In genomic region chr11:119038744-119039484, GRCm38 (mm10) we compare ENCODE assay signal across 14 mouse cellular contexts. TPM values are rescaled to one million over a fixed set of nuclear protein-coding genes. Genes with fewer than 3 reads are reported as not detected.
A peak's percentile ranks its signal among the peaks of the same experiment; 100 is the strongest.
DNase-seq lines count a peak whose midpoint lies in the region; ATAC-seq lines count a peak whose summit lies in the region.
"Had no signal": no experiment of that assay in that cellular context is flagged by ENCODE, and none has a peak within 500 bp of the region (broad histone marks: within the 10 kb centered on the region; RNA-seq: fewer than 3 reads in every experiment).

No protein-coding gene starts in this region.

- WGBS in heart, embryonic 13.5 days: 63% methylated on average over 22 of the region's 22 CpGs
- 31% methylated on average over 22 of the region's 22 CpGs for WGBS in limb, embryonic 13.5 days

- peaks cover 69% of the 10 kb centered on the region for H3K4me1 ChIP-seq in heart, embryonic 13.5 days
- peaks cover 89% of the 10 kb centered on the region for H3K4me1 ChIP-seq in limb, embryonic 13.5 days

- no peak for ATAC-seq in heart, embryonic 13.5 days (ENCODE audit: extremely low read depth, insufficient number of reproducible peaks, low FRiP score, low TSS enrichment)
- ATAC-seq in limb, embryonic 13.5 days (ENCODE audit: low FRiP score, low read depth): no peak

- 0 out of 2 replicates have a peak overlapping the region, but pooled peaks have one; percentile 2 for H3K4me3 ChIP-seq in heart, embryonic 13.5 days
- H3K4me3 ChIP-seq in limb, embryonic 13.5 days: peak overlapping the region; percentile 77
- H3K4me3 ChIP-seq: erythroblast, embryonic 14.5 days had no signal

- H3K36me3 ChIP-seq in heart, embryonic 13.5 days: peaks cover 12% of the 10 kb centered on the region
- peaks cover 10% of the 10 kb centered on the region for H3K36me3 ChIP-seq in limb, embryonic 13.5 days

- H3K9me3 ChIP-seq in heart, embryonic 13.5 days: no peaks in the 10 kb centered on the region
- no peaks in the 10 kb centered on the region for H3K9me3 ChIP-seq in limb, embryonic 13.5 days
- H3K9me3 ChIP-seq: liver, embryonic 15.5 days had no signal

- DNase-seq in heart, postnatal 4 days: no peak
- peak; percentile 31 for DNase-seq in thymus, postnatal 4 days
- DNase-seq in thymus, postnatal 25 days: no peak
- no peak for DNase-seq in frontal cortex, postnatal 14 days (ENCODE audit: low spot score in 2 of 2)
- no peak for DNase-seq in left cerebral cortex, postnatal 36 days (ENCODE audit: low spot score in 2 of 2)
- no peak for DNase-seq in lung, adult 18-20 months
- DNase-seq: kidney, adult 18-20 months; right cerebral cortex, postnatal 4 days had no signal

- H3K27me3 ChIP-seq in heart, embryonic 13.5 days (replicated peaks): peaks cover 83% of the 10 kb centered on the region
- H3K27me3 ChIP-seq in limb, embryonic 13.5 days: peaks cover 65% of the 10 kb centered on the region

- H3K9ac ChIP-seq in heart, embryonic 13.5 days: no peak overlapping the region
- H3K9ac ChIP-seq in limb, embryonic 13.5 days: peak overlapping the region; percentile 86; the same call in 1 of the 2 replicates
- H3K9ac ChIP-seq: liver, embryonic 15.5 days had no signal

- no peak overlapping the region for H3K27ac ChIP-seq in heart, embryonic 13.5 days (replicated peaks)
- no peak overlapping the region for H3K27ac ChIP-seq in limb, embryonic 13.5 days
- H3K27ac ChIP-seq: liver, embryonic 15.5 days had no signal

- intact Hi-C loops in left cerebral cortex, postnatal 36 days (cut with DNase I): loop anchor here (5.0 kb wide), 1 partner anchor 42 kb away; no protein-coding TSS in a partner anchor

- H3K4me2 ChIP-seq in heart, embryonic 13.5 days: 0 out of 2 replicates have a peak overlapping the region, but pooled peaks have one; percentile 98
- H3K4me2 ChIP-seq in limb, embryonic 13.5 days (replicated peaks): peak overlapping the region; percentile 94

RNA-seq across cellular contexts. Expression of gene Cbx8, which starts 1.9 kb away (rescaled TPM):
- 6.1 and 7.0 TPM in 2 replicates for polyA plus RNA-seq in heart, embryonic 13.5 days (2015; fragmentation: Nextera tagmentation; extraction: Ambion mirVana)
- 1 to 10 TPM; 5.6 to 5.7 TPM for total RNA-seq in heart, postnatal 4 days (2021)
- 9.4 and 10.6 TPM in 2 replicates for polyA plus RNA-seq in limb, embryonic 13.5 days (2015; fragmentation: Nextera tagmentation; extraction: Ambion mirVana)
- 10 to 100 TPM; 12.3 to 16.0 TPM for total RNA-seq in left cerebral cortex, postnatal 36 days (2021)

RNA-seq across cellular contexts. Expression of gene Cbx2, which starts 16.2 kb away (rescaled TPM):
- 17.6 and 18.9 TPM in 2 replicates for polyA plus RNA-seq in heart, embryonic 13.5 days (2015; fragmentation: Nextera tagmentation; extraction: Ambion mirVana)
- 1 to 10 TPM; 7.6 to 7.8 TPM for total RNA-seq in heart, postnatal 4 days (2021)
- 62.8 and 66.7 TPM in 2 replicates for polyA plus RNA-seq in limb, embryonic 13.5 days (2015; fragmentation: Nextera tagmentation; extraction: Ambion mirVana)
- 1 to 10 TPM; 2.6 to 2.7 TPM for total RNA-seq in left cerebral cortex, postnatal 36 days (2021)

RNA-seq across cellular contexts. Expression of gene Cbx4, which starts 47.1 kb away (rescaled TPM):
- polyA plus RNA-seq in heart, embryonic 13.5 days (2015; fragmentation: Nextera tagmentation; extraction: Ambion mirVana): 8.0 and 9.5 TPM in 2 replicates
- 10 to 100 TPM; 30.5 to 34.9 TPM for total RNA-seq in heart, postnatal 4 days (2021)
- 10.7 and 11.3 TPM in 2 replicates for polyA plus RNA-seq in limb, embryonic 13.5 days (2015; fragmentation: Nextera tagmentation; extraction: Ambion mirVana)
- total RNA-seq in left cerebral cortex, postnatal 36 days (2021): 10 to 100 TPM; 60.9 to 68.6 TPM

RNA-seq across cellular contexts. Expression of gene Enpp7, which starts 50.9 kb away (rescaled TPM):
- polyA plus RNA-seq in heart, embryonic 13.5 days (2015; fragmentation: Nextera tagmentation; extraction: Ambion mirVana): not detected in 2 replicates
- not detected for total RNA-seq in heart, postnatal 4 days (2021)
- not detected in 2 replicates for polyA plus RNA-seq in limb, embryonic 13.5 days (2015; fragmentation: Nextera tagmentation; extraction: Ambion mirVana)
- not detected for total RNA-seq in left cerebral cortex, postnatal 36 days (2021)
- total RNA-seq: heart, adult 8-10 months; layer of hippocampus, postnatal 14 days had no signal
- polyA plus RNA-seq: erythroblast, embryonic 14.5 days; liver, embryonic 15.5 days had no signal
